19 mouse cellular contexts compared by ENCODE assay signal in the genomic region with DNA sequence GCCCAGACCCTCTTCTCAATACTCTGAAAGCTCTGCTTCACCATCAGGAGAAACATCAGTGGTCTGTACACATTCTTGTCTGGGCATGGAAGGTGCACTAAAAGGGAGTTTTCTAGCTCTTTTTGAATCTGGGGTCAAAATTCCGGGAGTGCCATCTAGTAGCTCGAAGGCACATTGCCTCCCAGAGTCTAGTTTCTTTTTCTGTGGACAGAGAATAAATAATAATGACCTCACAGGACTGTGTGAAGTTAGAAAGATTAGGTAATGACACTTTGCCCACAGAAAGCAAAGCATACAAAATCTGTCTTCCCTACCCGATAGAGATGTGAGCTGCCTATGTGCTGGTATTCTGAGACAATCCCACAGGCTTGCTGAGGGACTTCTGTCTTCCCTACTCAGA. TPM values are rescaled to one million over a fixed set of nuclear protein-coding genes. Genes with fewer than 3 reads are reported as not detected.
"Had no signal": no experiment of that assay in that cellular context is flagged by ENCODE, and none has a peak within 500 bp of the region (broad histone marks: within the 10 kb centered on the region; RNA-seq: fewer than 3 reads in every experiment).

No protein-coding gene starts in this region.

- H3K9ac ChIP-seq: lung, embryonic 14.5 days; midbrain, embryonic 13.5 days; midbrain, embryonic 15.5 days; neural tube, embryonic 12.5 days; stomach, embryonic 15.5 days had no signal

- H3K27ac ChIP-seq: macrophage; midbrain, embryonic 13.5 days; midbrain, embryonic 15.5 days; neural tube, embryonic 12.5 days; stomach, embryonic 15.5 days had no signal

- H3K4me2 ChIP-seq: lung, embryonic 14.5 days; midbrain, embryonic 11.5 days; midbrain, embryonic 13.5 days; midbrain, embryonic 15.5 days; neural tube, embryonic 12.5 days; stomach, embryonic 15.5 days had no signal

- DNase-seq: lung, adult 18-20 months; lung, embryonic 14.5 days; lung, postnatal 10 days; right cerebral cortex, postnatal 14 days; thymus, adult 18-20 months; thymus, postnatal 14 days; thymus, postnatal 36 days had no signal

- H3K27me3 ChIP-seq: megakaryocyte, embryonic 14.5 days; midbrain, embryonic 13.5 days; midbrain, embryonic 15.5 days; neural tube, embryonic 12.5 days; stomach, embryonic 15.5 days had no signal

- H3K4me1 ChIP-seq: midbrain, embryonic 13.5 days; midbrain, embryonic 15.5 days; neural tube, embryonic 12.5 days; stomach, embryonic 15.5 days had no signal

- ATAC-seq: midbrain, embryonic 13.5 days; midbrain, embryonic 15.5 days had no signal

- H3K9me3 ChIP-seq: megakaryocyte, embryonic 14.5 days; midbrain, embryonic 13.5 days; midbrain, embryonic 15.5 days; neural tube, embryonic 12.5 days; stomach, embryonic 15.5 days had no signal

- H3K4me3 ChIP-seq: megakaryocyte, embryonic 14.5 days; midbrain, embryonic 13.5 days; midbrain, embryonic 15.5 days; neural tube, embryonic 12.5 days; stomach, embryonic 15.5 days had no signal

RNA-seq across cellular contexts. Expression of gene Prr29, which starts 45.2 kb away (rescaled TPM):
- total RNA-seq: megakaryocyte progenitor cell, adult 5-6 weeks; monocyte, adult 5-6 weeks; neutrophil, adult 5-6 weeks had no signal
- polyA plus RNA-seq: macrophage; midbrain, embryonic 11.5 days; midbrain, embryonic 13.5 days; midbrain, embryonic 15.5 days; midbrain, postnatal 0 days; neural tube, embryonic 12.5 days; neural tube, embryonic 14.5 days had no signal

RNA-seq across cellular contexts. Expression of gene Scn4a, which starts 57.4 kb away (rescaled TPM):
- total RNA-seq: megakaryocyte progenitor cell, adult 5-6 weeks; midbrain, postnatal 0 days had no signal
- polyA plus RNA-seq: midbrain, embryonic 11.5 days; midbrain, embryonic 15.5 days; neural tube, embryonic 14.5 days had no signal
